Mouse (Mus musculus) hindbrain, embryonic 15.5 days (tissue): ENCODE measurements at regions not wholly inside any gene's neighbourhood (a gene's known extent, or its start where the extent isn't known, plus 50 kb on each side); places are given as distances from the start of the nearest gene placed in this dataset.

Experiments used
- ATAC-seq: fragments of 200-750 bp; cut with Nextera tagmentation; 2 replicates; pipeline ENCODE4 v1.8.0; 2017; ENCODE audit warnings: low read depth, moderate number of reproducible peaks, moderate TSS enrichment; ENCODE audit not compliant: low FRiP score
- H3K27ac ChIP-seq: fragments of 300-500 bp; sonication (generic); replicated peaks from 2 replicates; pipeline ENCODE4 v1.5.1; 2015; ENCODE audit warnings: mild to moderate bottlenecking, inconsistent platforms
- H3K27me3 ChIP-seq: fragments of 300-500 bp; sonication (generic); 2 replicates; pipeline ENCODE4 v1.6.1; 2015; ENCODE audit warnings: control low read depth, inconsistent platforms
- H3K36me3 ChIP-seq: fragments of 300-500 bp; sonication (generic); 2 replicates; pipeline ENCODE4 v1.6.1; 2015; ENCODE audit warnings: control low read depth, inconsistent platforms
- H3K4me1 ChIP-seq: fragments of 300-500 bp; sonication (generic); replicated peaks from 2 replicates; pipeline ENCODE4 v1.6.1; 2015; ENCODE audit warnings: control low read depth, inconsistent platforms
- H3K4me2 ChIP-seq: fragments of 300-500 bp; sonication (generic); 2 replicates; pipeline ENCODE4 v1.6.1; 2015; ENCODE audit warnings: moderate library complexity, mild to moderate bottlenecking, inconsistent platforms
- H3K4me3 ChIP-seq: fragments of 300-500 bp; sonication (generic); 2 replicates; pipeline ENCODE4 v1.5.1; 2015; ENCODE audit warnings: mild to moderate bottlenecking, inconsistent platforms
- H3K9ac ChIP-seq: fragments of 300-500 bp; sonication (generic); 2 replicates; pipeline ENCODE4 v1.6.1; 2015; ENCODE audit warnings: inconsistent platforms
- H3K9me3 ChIP-seq: fragments of 300-500 bp; sonication (generic); 2 replicates; pipeline ENCODE4 v1.6.1; 2016; ENCODE audit warnings: control low read depth, inconsistent platforms
- WGBS: fragments of 180-500 bp; shearing (Covaris S2); methylation state at CpG from one replicate; pipeline ENCODE4 v1.1.7; 2015; 5-methylcytosine and 5-hydroxymethylcytosine counted together

GRCm38 (mm10) chr6:117448652-117449051 lies 280.3 kb downstream of the Cxcl12 start:
- Histone ChIP-seq H3K36me3 (no peaks in the 10 kb centered on the region), H3K9ac (no peak overlapping the region), H3K9me3 (no peaks in the 10 kb centered on the region), H3K27me3 (no peaks in the 10 kb centered on the region), H3K27ac (no peak overlapping the region), H3K4me2 (no peak overlapping the region), H3K4me1 (no peaks in the 10 kb centered on the region), H3K4me3 (no peak overlapping the region)
- no peak for ATAC-seq
- WGBS: 77% methylated on average over 3 of the region's 3 CpGs

DNA sequence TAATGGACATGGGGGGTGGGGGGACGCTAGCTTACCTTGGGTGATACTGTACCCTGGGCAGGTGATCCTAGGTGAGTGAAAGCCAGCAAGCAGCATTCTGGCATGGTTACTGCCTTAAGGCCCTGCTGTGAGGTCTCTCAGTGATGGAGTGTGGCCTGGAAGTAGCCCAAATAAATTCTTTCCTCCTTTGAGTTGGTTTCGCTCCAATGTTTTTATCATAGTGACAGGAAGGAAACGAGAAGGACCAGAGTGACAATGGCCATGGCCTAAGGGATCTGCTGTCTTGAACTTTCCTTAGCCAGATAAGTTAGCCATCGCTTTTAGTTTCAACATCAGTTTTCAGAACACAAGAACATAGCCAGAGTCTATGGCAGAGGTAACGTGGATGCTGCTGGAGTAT lies 282.7 kb downstream of the Cxcl12 start:
- ATAC-seq: no peak
- Histone ChIP-seq H3K4me1 (no peaks in the 10 kb centered on the region), H3K9ac (no peak overlapping the region), H3K9me3 (no peaks in the 10 kb centered on the region), H3K27ac (no peak overlapping the region), H3K4me3 (no peak overlapping the region), H3K36me3 (no peaks in the 10 kb centered on the region), H3K4me2 (no peak overlapping the region), H3K27me3 (no peaks in the 10 kb centered on the region)
- 87% methylated on average over 5 of the region's 5 CpGs for WGBS

GRCm38 (mm10) chr6:117460193-117460592 lies 291.9 kb downstream of the Cxcl12 start:
- Histone ChIP-seq H3K4me2 (no peak overlapping the region), H3K9ac (no peak overlapping the region), H3K36me3 (no peaks in the 10 kb centered on the region), H3K9me3 (no peaks in the 10 kb centered on the region), H3K4me3 (no peak overlapping the region), H3K27me3 (no peaks in the 10 kb centered on the region), H3K4me1 (no peaks in the 10 kb centered on the region), H3K27ac (no peak overlapping the region)
- 43% methylated on average over 5 of the region's 5 CpGs for WGBS
- ATAC-seq: no peak

- no peak overlapping the region for H3K9ac ChIP-seq
- no peak overlapping the region for H3K4me3 ChIP-seq
- WGBS: 85% methylated on average over 4 of the region's 4 CpGs
- no peaks in the 10 kb centered on the region for H3K27me3 ChIP-seq
- no peak overlapping the region for H3K4me2 ChIP-seq
- no peaks in the 10 kb centered on the region for H3K4me1 ChIP-seq
- H3K27ac ChIP-seq: no peak overlapping the region
- H3K9me3 ChIP-seq: no peaks in the 10 kb centered on the region
- no peak for ATAC-seq
- no peaks in the 10 kb centered on the region for H3K36me3 ChIP-seq
Measured at GRCm38 (mm10) chr6:117465165-117465564, 296.8 kb downstream of the Cxcl12 start.

- Histone ChIP-seq H3K27me3 (no peaks in the 10 kb centered on the region), H3K4me2 (no peak overlapping the region), H3K4me3 (no peak overlapping the region), H3K27ac (no peak overlapping the region), H3K4me1 (no peaks in the 10 kb centered on the region), H3K9ac (no peak overlapping the region), H3K9me3 (no peaks in the 10 kb centered on the region), H3K36me3 (no peaks in the 10 kb centered on the region)
- 59% methylated on average over 5 of the region's 5 CpGs for WGBS
- no peak for ATAC-seq
Measured at GRCm38 (mm10) chr6:117465606-117466174, 297.4 kb downstream of the Cxcl12 start.

DNA sequence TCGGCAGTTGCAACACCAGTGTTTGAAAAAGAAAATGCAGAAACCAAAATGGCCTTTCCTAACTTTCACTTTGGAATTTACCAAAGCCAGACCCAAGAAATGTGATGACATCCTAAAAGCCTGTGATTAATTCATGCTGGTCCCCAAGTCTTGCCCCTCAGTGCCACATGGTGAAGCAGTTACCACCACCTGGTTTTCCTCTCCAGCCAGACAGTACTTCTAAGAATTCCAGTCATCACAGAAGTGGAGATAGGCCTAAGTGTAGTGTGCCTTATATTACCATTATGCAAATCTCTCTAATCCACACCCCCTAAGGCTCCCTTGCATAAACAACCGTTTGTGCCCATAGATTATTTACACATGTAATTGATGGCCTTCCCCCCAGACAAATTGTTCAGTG lies 311.0 kb downstream of the Cxcl12 start:
- no peaks in the 10 kb centered on the region for H3K4me1 ChIP-seq
- no peak for ATAC-seq
- no peak overlapping the region for H3K4me2 ChIP-seq
- H3K4me3 ChIP-seq: no peak overlapping the region
- no peaks in the 10 kb centered on the region for H3K9me3 ChIP-seq
- 56% methylated on average over 2 of the region's 2 CpGs for WGBS
- H3K27ac ChIP-seq: no peak overlapping the region
- H3K9ac ChIP-seq: no peak overlapping the region
- H3K27me3 ChIP-seq: no peaks in the 10 kb centered on the region
- H3K36me3 ChIP-seq: no peaks in the 10 kb centered on the region

DNA sequence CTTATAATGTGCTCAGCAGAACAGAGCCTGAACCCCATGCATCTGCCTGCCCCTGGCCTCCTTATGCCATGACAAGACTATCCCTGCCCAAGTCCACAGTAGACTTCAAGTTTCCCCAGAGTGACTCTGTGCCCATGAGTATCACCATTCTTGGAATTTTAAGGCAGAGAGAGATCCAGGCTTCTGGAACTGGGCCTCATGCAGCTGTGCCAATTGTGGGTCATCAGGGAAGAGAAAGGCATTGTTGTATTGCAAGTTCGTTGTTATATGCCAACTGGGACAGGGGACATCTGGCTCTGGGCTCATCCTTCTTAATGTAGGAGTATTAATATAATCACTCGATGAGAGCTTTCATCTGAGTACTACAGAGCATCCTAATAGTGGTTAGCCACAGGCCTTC lies 312.1 kb downstream of the Cxcl12 start:
- WGBS: 71% methylated on average over 2 of the region's 2 CpGs
- Histone ChIP-seq H3K9ac (no peak overlapping the region), H3K4me3 (no peak overlapping the region), H3K27me3 (no peaks in the 10 kb centered on the region), H3K4me2 (no peak overlapping the region), H3K4me1 (no peaks in the 10 kb centered on the region), H3K9me3 (no peaks in the 10 kb centered on the region), H3K27ac (no peak overlapping the region), H3K36me3 (no peaks in the 10 kb centered on the region)
- ATAC-seq: no peak

DNA sequence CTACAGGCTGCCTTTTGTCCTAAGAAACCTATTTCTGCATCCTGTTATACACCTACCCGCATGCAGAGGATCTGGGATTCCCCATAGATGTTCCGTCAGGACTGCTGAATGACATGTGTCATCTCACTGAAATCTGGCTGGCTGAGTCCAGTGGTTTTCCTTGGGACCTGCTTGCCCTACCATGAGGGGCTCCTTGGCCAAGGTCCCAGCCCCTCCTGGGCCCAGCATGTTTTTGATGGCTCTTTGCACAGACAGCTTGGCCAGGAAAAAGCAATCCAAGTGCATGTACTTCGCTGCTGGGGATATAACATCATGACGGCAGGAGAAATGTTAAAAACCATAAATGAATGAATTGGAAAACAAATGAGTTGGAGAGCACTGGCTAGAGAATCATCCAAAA lies 320.8 kb downstream of the Cxcl12 start:
- Histone ChIP-seq H3K9me3 (no peaks in the 10 kb centered on the region), H3K9ac (no peak overlapping the region), H3K27ac (no peak overlapping the region), H3K4me3 (no peak overlapping the region), H3K36me3 (no peaks in the 10 kb centered on the region), H3K4me2 (no peak overlapping the region), H3K4me1 (no peaks in the 10 kb centered on the region), H3K27me3 (no peaks in the 10 kb centered on the region)
- WGBS: 88% methylated on average over 4 of the region's 4 CpGs
- ATAC-seq: no peak

- Histone ChIP-seq H3K27ac (no peak overlapping the region), H3K36me3 (no peaks in the 10 kb centered on the region), H3K4me2 (no peak overlapping the region), H3K9me3 (no peaks in the 10 kb centered on the region), H3K4me3 (no peak overlapping the region), H3K9ac (no peak overlapping the region), H3K27me3 (no peaks in the 10 kb centered on the region), H3K4me1 (no peaks in the 10 kb centered on the region)
- no peak for ATAC-seq
- WGBS: 85% methylated on average over 3 of the region's 3 CpGs
Measured at GRCm38 (mm10) chr6:117489761-117490396, 321.5 kb downstream of the Cxcl12 start.

- 95% methylated on average over 1 of the region's 1 CpGs for WGBS
- H3K4me1 ChIP-seq: no peaks in the 10 kb centered on the region
- no peak overlapping the region for H3K9ac ChIP-seq
- H3K4me3 ChIP-seq: no peak overlapping the region
- no peaks in the 10 kb centered on the region for H3K9me3 ChIP-seq
- ATAC-seq: no peak
- H3K4me2 ChIP-seq: no peak overlapping the region
- no peak overlapping the region for H3K27ac ChIP-seq
- no peaks in the 10 kb centered on the region for H3K27me3 ChIP-seq
- no peaks in the 10 kb centered on the region for H3K36me3 ChIP-seq
Measured at GRCm38 (mm10) chr6:117494971-117495370, 326.6 kb downstream of the Cxcl12 start.

DNA sequence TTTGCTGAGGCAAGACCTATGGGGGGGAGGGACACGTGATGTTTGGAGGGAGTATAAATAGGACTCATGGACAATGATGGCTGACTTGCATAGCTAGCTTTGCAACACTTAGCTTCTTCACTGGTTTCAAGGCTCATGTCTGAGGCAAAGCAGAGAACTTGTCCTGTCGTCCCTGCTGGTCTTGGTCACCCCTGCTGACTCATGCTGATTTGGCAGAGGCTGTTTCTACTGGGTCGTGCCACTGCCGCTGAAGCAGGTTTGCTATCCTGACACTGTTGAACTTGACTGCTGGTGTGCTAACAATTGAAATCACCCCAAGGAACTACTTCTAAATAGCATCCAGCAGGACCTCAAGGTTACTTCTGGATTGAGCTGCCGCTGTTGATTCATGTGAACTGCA lies 329.0 kb downstream of the Cxcl12 start:
- 75% methylated on average over 5 of the region's 5 CpGs for WGBS
- Histone ChIP-seq H3K36me3 (no peaks in the 10 kb centered on the region), H3K4me1 (no peaks in the 10 kb centered on the region), H3K4me3 (no peak overlapping the region), H3K27ac (no peak overlapping the region), H3K4me2 (no peak overlapping the region), H3K9me3 (no peaks in the 10 kb centered on the region), H3K27me3 (no peaks in the 10 kb centered on the region), H3K9ac (no peak overlapping the region)
- ATAC-seq: no peak

- WGBS: 75% methylated on average over 5 of the region's 5 CpGs
- H3K4me1 ChIP-seq: no peaks in the 10 kb centered on the region
- ATAC-seq: no peak
Measured at GRCm38 (mm10) chr6:117497904-117498303, 329.6 kb downstream of the Cxcl12 start.

GRCm38 (mm10) chr6:117502346-117502745 lies 334.0 kb downstream of the Cxcl12 start:
- no peak overlapping the region for H3K27ac ChIP-seq
- no peaks in the 10 kb centered on the region for H3K27me3 ChIP-seq
- WGBS: 77% methylated on average over 5 of the region's 5 CpGs
- H3K36me3 ChIP-seq: no peaks in the 10 kb centered on the region
- no peaks in the 10 kb centered on the region for H3K4me1 ChIP-seq
- H3K4me2 ChIP-seq: no peak overlapping the region
- no peak for ATAC-seq
- no peaks in the 10 kb centered on the region for H3K9me3 ChIP-seq
- no peak overlapping the region for H3K4me3 ChIP-seq
- no peak overlapping the region for H3K9ac ChIP-seq

More at GRCm38 (mm10) chr6:117497904-117498303, 329.6 kb downstream of the Cxcl12 start:
- Histone ChIP-seq H3K27me3 (no peaks in the 10 kb centered on the region), H3K9ac (no peak overlapping the region), H3K27ac (no peak overlapping the region), H3K4me2 (no peak overlapping the region), H3K4me3 (no peak overlapping the region), H3K36me3 (no peaks in the 10 kb centered on the region), H3K9me3 (no peaks in the 10 kb centered on the region)
